In genomic region chr7:35850426-35850825, GRCm38 (mm10) we compare ENCODE assay signal across 24 mouse cellular contexts. TPM values are rescaled to one million over a fixed set of nuclear protein-coding genes. Genes with fewer than 3 reads are reported as not detected.
DNase-seq lines count a peak whose midpoint lies in the region; ATAC-seq and TF ChIP-seq lines count a peak whose summit lies in the region.
"Had no signal": no experiment of that assay in that cellular context is flagged by ENCODE, and none has a peak within 500 bp of the region (broad histone marks: within the 10 kb centered on the region; RNA-seq: fewer than 3 reads in every experiment).

No protein-coding gene starts in this region.

- no peaks in the 10 kb centered on the region for H3K4me1 ChIP-seq in lung, adult 2 months (ENCODE audit: control insufficient read depth, insufficient read depth, low read length)
- H3K4me1 ChIP-seq in embryonic facial prominence, embryonic 13.5 days = peaks cover 16% of the 10 kb centered on the region
- H3K4me1 ChIP-seq: heart, embryonic 10.5 days; hindbrain, embryonic 10.5 days; liver, embryonic 12.5 days; midbrain, embryonic 13.5 days had no signal

- H3K4me2 ChIP-seq in embryonic facial prominence, embryonic 13.5 days = no peak overlapping the region
- H3K4me2 ChIP-seq: liver, embryonic 12.5 days; midbrain, embryonic 13.5 days had no signal

- no peak for ATAC-seq in frontal cortex, adult (ENCODE audit: low TSS enrichment)
- no peak for ATAC-seq in embryonic facial prominence, embryonic 13.5 days (ENCODE audit: insufficient number of reproducible peaks, insufficient read depth, low FRiP score, low TSS enrichment, low read depth)
- ATAC-seq: activated CD4-positive, CD25-positive, alpha-beta regulatory T cell, adult 4 months; inflammation-experienced regulatory T-cells, adult 6 months; liver, embryonic 12.5 days; midbrain, embryonic 13.5 days; Patski had no signal

- peak overlapping the region; percentile 44; the same call in 1 of the 2 replicates for H3K27ac ChIP-seq in embryonic facial prominence, embryonic 13.5 days
- H3K27ac ChIP-seq: heart, embryonic 10.5 days; hindbrain, embryonic 10.5 days; liver, embryonic 12.5 days; midbrain, embryonic 13.5 days had no signal

- no peak overlapping the region for H3K9ac ChIP-seq in embryonic facial prominence, embryonic 13.5 days
- H3K9ac ChIP-seq: liver, embryonic 12.5 days; midbrain, embryonic 13.5 days had no signal

- H3K27me3 ChIP-seq in embryonic facial prominence, embryonic 13.5 days = no peaks in the 10 kb centered on the region
- H3K27me3 ChIP-seq: liver, embryonic 12.5 days; midbrain, embryonic 13.5 days; Patski had no signal

- 63% methylated on average over 5 of the region's 5 CpGs for WGBS in lung, adult 2 months
- WGBS in embryonic facial prominence, embryonic 13.5 days = 24% methylated on average over 5 of the region's 5 CpGs

- H3K9me3 ChIP-seq in embryonic facial prominence, embryonic 13.5 days = no peaks in the 10 kb centered on the region
- H3K9me3 ChIP-seq: heart, embryonic 10.5 days; hindbrain, embryonic 10.5 days; liver, embryonic 12.5 days; midbrain, embryonic 13.5 days had no signal

- H3K36me3 ChIP-seq in embryonic facial prominence, embryonic 13.5 days = no peaks in the 10 kb centered on the region
- H3K36me3 ChIP-seq: heart, embryonic 10.5 days; hindbrain, embryonic 10.5 days; liver, embryonic 12.5 days; midbrain, embryonic 13.5 days had no signal

- no peak overlapping the region for H3K4me3 ChIP-seq in lung, adult 2 months (replicated peaks; ENCODE audit: extremely low read depth, low read depth, low read length)
- H3K4me3 ChIP-seq in embryonic facial prominence, embryonic 13.5 days = no peak overlapping the region
- H3K4me3 ChIP-seq: heart, embryonic 10.5 days; hindbrain, embryonic 10.5 days; liver, embryonic 12.5 days; midbrain, embryonic 13.5 days had no signal

- peak; percentile 11 to 14 for DNase-seq in frontal cortex, postnatal 36 days (ENCODE audit: low spot score in 2 of 2)
- DNase-seq in lung, adult 18-20 months = peak; percentile 14 to 19
- DNase-seq in lung, adult 2 months = no peak
- peak; percentile 29 for DNase-seq in lung, postnatal 25 days (ENCODE audit: low spot score)
- DNase-seq in kidney, postnatal 14 days = no peak
- no peak for DNase-seq in kidney, postnatal 25 days
- DNase-seq: adrenal gland, postnatal 36 days; B cell, adult 2 months; cerebellum, adult 9-11 months; gastrocnemius, postnatal 14 days; kidney, adult 8-10 months; kidney, postnatal 4 days; layer of hippocampus, postnatal 36 days; spleen, adult 18-20 months; thymus, adult 2 months had no signal

- TF ChIP-seq CTCF in lung, adult 2 months (IDR thresholded peaks at IDR 0.05; ENCODE audit: insufficient read depth, low read length) = no peak

- TF ChIP-seq POLR2A in lung, adult 2 months (IDR thresholded peaks at IDR 0.05; ENCODE audit: borderline replicate concordance, extremely low read depth, low read depth, low read length) = no peak

RNA-seq across cellular contexts. Expression of gene Zfp507, which starts 47.6 kb away (rescaled TPM):
- 5.9 and 8.1 TPM in 2 replicates for polyA plus RNA-seq in lung, adult 2 months (2012; rRNA removed)
- polyA plus RNA-seq in embryonic facial prominence, embryonic 13.5 days (2015; fragmentation: Nextera tagmentation; extraction: Ambion mirVana) = 22.3 and 23.7 TPM in 2 replicates

Comparison
In these comparisons a context has a peak if more than half of its experiments do, and no peak if none do; other contexts are left out.
1. DNase-seq: peak in frontal cortex, postnatal 36 days (2 of 2), lung, adult 18-20 months (2 of 2) and lung, postnatal 25 days (single experiment); none in lung, adult 2 months (single experiment), kidney, postnatal 14 days (single experiment) and kidney, postnatal 25 days (0 of 2).